Mouse (Mus musculus) embryonic facial prominence, embryonic 11.5 days (tissue): ENCODE results near the gene Col1a1. TPM values are rescaled to one million over a fixed set of nuclear protein-coding genes. Genes with fewer than 3 reads are reported as not detected.

ENCODE experiments used
- ATAC-seq: fragments of 200-750 bp; cut with Nextera tagmentation; replicated peaks from 2 replicates; pipeline ENCODE4 v1.8.0; 2017; ENCODE audit warnings: low read depth; ENCODE audit not compliant: insufficient number of reproducible peaks, low FRiP score, low TSS enrichment
- DNase-seq: peaks from one replicate; pipeline ENCODE4 v3.0.0-alpha.2; 2015; ENCODE audit warnings: low spot score
- H3K27ac ChIP-seq: fragments of 300-500 bp; sonication (generic); replicated peaks from 2 replicates; pipeline ENCODE4 v1.5.1; 2014; ENCODE audit warnings: mild to moderate bottlenecking, low read depth, low read length, control low read depth
- H3K27me3 ChIP-seq: fragments of 300-500 bp; sonication (generic); 2 replicates; pipeline ENCODE4 v1.6.1; 2014; ENCODE audit warnings: mild to moderate bottlenecking, low read length, moderate library complexity, mixed read lengths; ENCODE audit not compliant: control insufficient read depth, insufficient read depth
- H3K36me3 ChIP-seq: fragments of 300-500 bp; sonication (generic); replicated peaks from 2 replicates; pipeline ENCODE4 v1.6.1; 2014; ENCODE audit warnings: low read depth, mild to moderate bottlenecking, low read length, moderate library complexity, mixed read lengths; ENCODE audit not compliant: control insufficient read depth, insufficient read depth
- H3K4me1 ChIP-seq: fragments of 300-500 bp; sonication (generic); 2 replicates; pipeline ENCODE4 v1.6.1; 2014; ENCODE audit warnings: low read length, mixed read lengths; ENCODE audit not compliant: control insufficient read depth, insufficient read depth
- H3K4me2 ChIP-seq: fragments of 300-500 bp; sonication (generic); 2 replicates; pipeline ENCODE4 v1.6.1; 2014; ENCODE audit warnings: low read depth, mild to moderate bottlenecking, control low read depth, low read length, moderate library complexity
- H3K4me3 ChIP-seq: fragments of 300-500 bp; sonication (generic); 2 replicates; pipeline ENCODE4 v1.5.1; 2014; ENCODE audit warnings: low read depth, low read length, control low read depth
- H3K9ac ChIP-seq: fragments of 300-500 bp; sonication (generic); replicated peaks from 2 replicates; pipeline ENCODE4 v1.6.1; 2014; ENCODE audit warnings: mild to moderate bottlenecking, control low read depth, low read length
- H3K9me3 ChIP-seq: fragments of 300-500 bp; sonication (generic); replicated peaks from 2 replicates; pipeline ENCODE4 v1.6.1; 2016; ENCODE audit warnings: mild to moderate bottlenecking, low read length, inconsistent platforms, mixed read lengths; ENCODE audit not compliant: control insufficient read depth
- WGBS: fragments of 180-500 bp; shearing (Covaris S2); extraction: QIAGEN DNeasy Blood & Tissue Kit; methylation state at CpG from one replicate; pipeline ENCODE4 v1.1.7; 2014; 5-methylcytosine and 5-hydroxymethylcytosine counted together
- polyA plus RNA-seq: library from polyadenylated mRNA; unstranded; fragments of >200 nt; fragmentation: Nextera tagmentation; extraction: Ambion mirVana; gene quantifications from 2 replicates; pipeline ENCODE4 v1.2.1, GENCODE M21; 2014

Gene Col1a1
- polyA plus RNA-seq, 1 experiment from 2014 or later: 93.8 TPM

- no peaks in the 10 kb centered on the region for H3K36me3 ChIP-seq
Measured at GRCm38 (mm10) chr11:94989562-94990017, 53.6 kb downstream of the Col1a1 start.

GRCm38 (mm10) chr11:94990102-94990748 is 54.2 kb downstream of the Col1a1 start:
- ATAC-seq (no peak), DNase-seq (no peak)
- WGBS: 45% methylated on average over 6 of the region's 6 CpGs
- H3K4me2 ChIP-seq: peak overlapping the region; percentile 100
- peak overlapping the region; percentile 89 for H3K27ac ChIP-seq
- no peaks in the 10 kb centered on the region for H3K9me3 ChIP-seq
- H3K4me1 ChIP-seq: peaks cover 18% of the 10 kb centered on the region
- H3K4me3 ChIP-seq: peak overlapping the region; percentile 96
- H3K36me3 ChIP-seq: no peaks in the 10 kb centered on the region
- no peaks in the 10 kb centered on the region for H3K27me3 ChIP-seq
- H3K9ac ChIP-seq: peak overlapping the region; percentile 93

More at GRCm38 (mm10) chr11:94989562-94990017, 53.6 kb downstream of the Col1a1 start:
- ATAC-seq (peak; percentile 70), DNase-seq (peak; percentile 99)
- H3K9ac ChIP-seq: peak overlapping the region; percentile 69
- H3K9me3 ChIP-seq: no peaks in the 10 kb centered on the region
- H3K27ac ChIP-seq: peak overlapping the region; percentile 75
- peaks cover 16% of the 10 kb centered on the region for H3K4me1 ChIP-seq
- H3K27me3 ChIP-seq: no peaks in the 10 kb centered on the region
- H3K4me3 ChIP-seq: peak overlapping the region; percentile 39
- H3K4me2 ChIP-seq: peak overlapping the region; percentile 100
- under 1% methylated on average over 12 of the region's 12 CpGs for WGBS

GRCm38 (mm10) chr11:94990749-94991577 is 54.9 kb downstream of the Col1a1 start, which contains the start of gene Ppp1r9b:
Ppp1r9b (plus strand) TSS chr11:94991035.
- Histone ChIP-seq H3K9me3 (no peaks in the 10 kb centered on the region), H3K4me3 (peak within 1 kb of the TSS; percentile 96), H3K4me2 (peak within 1 kb of the TSS; percentile 100), H3K9ac (peak within 1 kb of the TSS; percentile 93), H3K27me3 (no peaks in the 10 kb centered on the region), H3K36me3 (no peaks in the 10 kb centered on the region), H3K27ac (peak within 1 kb of the TSS; percentile 89), H3K4me1 (peaks cover 18% of the 10 kb centered on the region)
- DNase-seq: peak; percentile 92
- peak; percentile 87 for ATAC-seq
- WGBS: under 1% methylated on average over 41 of the region's 69 CpGs

GRCm38 (mm10) chr11:94991641-94992479 is 55.8 kb downstream of the Col1a1 start:
- Histone ChIP-seq H3K4me1 (peaks cover 18% of the 10 kb centered on the region), H3K4me2 (peak overlapping the region; percentile 100), H3K4me3 (peak overlapping the region; percentile 96), H3K9me3 (no peaks in the 10 kb centered on the region), H3K36me3 (peaks cover 3% of the 10 kb centered on the region), H3K27ac (peak overlapping the region; percentile 89; the same call in 1 of the 2 replicates), H3K9ac (peak overlapping the region; percentile 93), H3K27me3 (no peaks in the 10 kb centered on the region)
- DNase-seq (peak; percentile 46), ATAC-seq (no peak)
- under 1% methylated on average over 99 of the region's 99 CpGs for WGBS

- Histone ChIP-seq H3K36me3 (peaks cover 5% of the 10 kb centered on the region), H3K4me3 (peak overlapping the region; percentile 96), H3K4me1 (peaks cover 18% of the 10 kb centered on the region), H3K27me3 (no peaks in the 10 kb centered on the region), H3K27ac (no peak overlapping the region), H3K9me3 (no peaks in the 10 kb centered on the region), H3K4me2 (peak overlapping the region; percentile 100), H3K9ac (peak overlapping the region; percentile 93)
- ATAC-seq: no peak
- WGBS: under 1% methylated on average over 20 of the region's 20 CpGs
- DNase-seq: no peak
Measured at GRCm38 (mm10) chr11:94992480-94992753, 56.4 kb downstream of the Col1a1 start.

GRCm38 (mm10) chr11:94992754-94993606 is 57.0 kb downstream of the Col1a1 start:
- Histone ChIP-seq H3K36me3 (peaks cover 8% of the 10 kb centered on the region), H3K4me3 (peak overlapping the region; percentile 96), H3K4me1 (peaks cover 18% of the 10 kb centered on the region), H3K9ac (peak overlapping the region; percentile 93), H3K9me3 (no peaks in the 10 kb centered on the region), H3K27me3 (no peaks in the 10 kb centered on the region), H3K4me2 (peak overlapping the region; percentile 100), H3K27ac (no peak overlapping the region)
- DNase-seq: peak; percentile 44
- no peak for ATAC-seq
- WGBS: 3% methylated on average over 22 of the region's 22 CpGs

- Histone ChIP-seq H3K4me3 (peak overlapping the region; percentile 96), H3K27ac (no peak overlapping the region), H3K27me3 (no peaks in the 10 kb centered on the region), H3K9me3 (no peaks in the 10 kb centered on the region), H3K36me3 (peaks cover 11% of the 10 kb centered on the region), H3K4me1 (peaks cover 13% of the 10 kb centered on the region), H3K9ac (peak overlapping the region; percentile 93), H3K4me2 (peak overlapping the region; percentile 100)
- WGBS: 54% methylated on average over 10 of the region's 10 CpGs
- no peak for DNase-seq
- no peak for ATAC-seq
Measured at GRCm38 (mm10) chr11:94994208-94994814, 58.3 kb downstream of the Col1a1 start.
